Mouse (Mus musculus) heart, adult 2 months (tissue): ENCODE data around the gene Clip1.

Experiments
- CTCF ChIP-seq: fragments of 200-600 bp; IDR thresholded peaks from 2 replicates; pipeline ENCODE4 v1.8.1; 2022; ENCODE audit warnings: antibody characterized with exemption, mild to moderate bottlenecking, moderate library complexity
- EP300 ChIP-seq: fragments of 200-500 bp; IDR thresholded peaks from 2 replicates; pipeline ENCODE4 v1.6.1; 2011; ENCODE audit warnings: low read depth, low read length, control low read depth; ENCODE audit not compliant: insufficient read depth
- POLR2A ChIP-seq: fragments of 200-500 bp; IDR thresholded peaks from 2 replicates; pipeline ENCODE4 v1.6.1; 2011; ENCODE audit warnings: mild to moderate bottlenecking, low read depth, low read length, control low read depth; ENCODE audit not compliant: insufficient read depth

DNA sequence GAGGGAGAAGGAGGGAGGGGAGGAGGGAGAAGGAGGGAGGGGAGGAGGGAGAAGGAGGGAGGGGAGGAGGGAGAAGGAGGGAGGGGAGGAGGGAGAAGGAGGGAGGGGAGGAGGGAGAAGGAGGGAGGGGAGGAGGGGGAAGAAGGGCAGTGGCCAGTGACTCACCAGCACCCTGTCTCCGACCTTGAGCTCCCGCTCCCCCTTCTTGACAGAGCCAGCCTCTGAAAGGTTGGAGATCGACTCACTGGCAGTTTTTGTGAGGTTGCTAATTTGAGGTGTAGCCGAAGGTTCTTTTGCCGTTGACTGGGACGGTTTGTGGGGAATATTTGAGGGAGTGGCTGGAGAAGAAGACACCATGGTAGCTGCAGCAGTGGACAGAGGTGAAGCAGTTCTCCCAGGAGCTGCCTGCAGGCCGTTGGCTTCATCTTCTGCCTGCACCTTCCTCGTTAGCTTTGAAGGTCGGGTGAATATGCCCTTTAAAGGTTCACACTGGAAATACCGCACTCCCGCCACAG is 31.1 kb downstream of the Clip1 start:
- TF ChIP-seq CTCF (no peak), EP300 (no peak), POLR2A (no peak)
